Mouse (Mus musculus) hindbrain, embryonic 15.5 days (tissue): Measurements from ENCODE around the gene Fam227b. TPM values are rescaled to one million over a fixed set of nuclear protein-coding genes. Genes with fewer than 3 reads are reported as not detected.

ENCODE experiments used
- ATAC-seq: fragments of 200-750 bp; cut with Nextera tagmentation; 2 replicates; pipeline ENCODE4 v1.8.0; 2017; ENCODE audit warnings: low read depth, moderate number of reproducible peaks, moderate TSS enrichment; ENCODE audit not compliant: low FRiP score
- H3K27ac ChIP-seq: fragments of 300-500 bp; sonication (generic); replicated peaks from 2 replicates; pipeline ENCODE4 v1.5.1; 2015; ENCODE audit warnings: mild to moderate bottlenecking, inconsistent platforms
- H3K27me3 ChIP-seq: fragments of 300-500 bp; sonication (generic); 2 replicates; pipeline ENCODE4 v1.6.1; 2015; ENCODE audit warnings: control low read depth, inconsistent platforms
- H3K36me3 ChIP-seq: fragments of 300-500 bp; sonication (generic); 2 replicates; pipeline ENCODE4 v1.6.1; 2015; ENCODE audit warnings: control low read depth, inconsistent platforms
- H3K4me1 ChIP-seq: fragments of 300-500 bp; sonication (generic); replicated peaks from 2 replicates; pipeline ENCODE4 v1.6.1; 2015; ENCODE audit warnings: control low read depth, inconsistent platforms
- H3K4me2 ChIP-seq: fragments of 300-500 bp; sonication (generic); 2 replicates; pipeline ENCODE4 v1.6.1; 2015; ENCODE audit warnings: moderate library complexity, mild to moderate bottlenecking, inconsistent platforms
- H3K4me3 ChIP-seq: fragments of 300-500 bp; sonication (generic); 2 replicates; pipeline ENCODE4 v1.5.1; 2015; ENCODE audit warnings: mild to moderate bottlenecking, inconsistent platforms
- H3K9ac ChIP-seq: fragments of 300-500 bp; sonication (generic); 2 replicates; pipeline ENCODE4 v1.6.1; 2015; ENCODE audit warnings: inconsistent platforms
- H3K9me3 ChIP-seq: fragments of 300-500 bp; sonication (generic); 2 replicates; pipeline ENCODE4 v1.6.1; 2016; ENCODE audit warnings: control low read depth, inconsistent platforms
- WGBS: fragments of 180-500 bp; shearing (Covaris S2); methylation state at CpG from one replicate; pipeline ENCODE4 v1.1.7; 2015; 5-methylcytosine and 5-hydroxymethylcytosine counted together
- polyA plus RNA-seq: library from polyadenylated mRNA; unstranded; fragments of >200 nt; fragmentation: Nextera tagmentation; extraction: Ambion mirVana; gene quantifications from 2 replicates; pipeline ENCODE4 v1.2.1, GENCODE M21; 2015

The Fam227b gene
- polyA plus RNA-seq: not detected in 2 replicates

GRCm38 (mm10) chr2:126151855-126152571, at the start of gene Fam227b, which contains the start of gene Dtwd1:
Gene Fam227b (minus strand): TSS chr2:126152004.
Gene Dtwd1 (plus strand): TSS chr2:126152141.
- Histone ChIP-seq H3K36me3 (peaks cover 5% of the 10 kb centered on the region; the same call in 1 of the 2 replicates), H3K9me3 (no peaks in the 10 kb centered on the region), H3K27me3 (no peaks in the 10 kb centered on the region), H3K9ac (peak within 1 kb of the TSS; percentile 85), H3K4me1 (peaks cover 12% of the 10 kb centered on the region), H3K4me2 (peak within 1 kb of the TSS; percentile 56), H3K4me3 (peak within 1 kb of the TSS; percentile 80), H3K27ac (peak within 1 kb of the TSS; percentile 91)
- peak; percentile 100 for ATAC-seq
- WGBS: under 1% methylated on average over 56 of the region's 57 CpGs

GRCm38 (mm10) chr2:126198971-126199370, 47.2 kb upstream of the Fam227b start:
- Histone ChIP-seq H3K36me3 (no peaks in the 10 kb centered on the region), H3K4me3 (no peak overlapping the region), H3K4me2 (no peak overlapping the region), H3K27ac (no peak overlapping the region), H3K9ac (no peak overlapping the region), H3K4me1 (no peaks in the 10 kb centered on the region), H3K27me3 (no peaks in the 10 kb centered on the region), H3K9me3 (no peaks in the 10 kb centered on the region)
- 94% methylated on average over 3 of the region's 3 CpGs for WGBS
- ATAC-seq: no peak

GRCm38 (mm10) chr2:126195631-126196356, 44.0 kb upstream of the Fam227b start:
- no peak for ATAC-seq
- no peak overlapping the region for H3K27ac ChIP-seq
- no peak overlapping the region for H3K9ac ChIP-seq
- no peaks in the 10 kb centered on the region for H3K36me3 ChIP-seq
- H3K9me3 ChIP-seq: no peaks in the 10 kb centered on the region
- no peaks in the 10 kb centered on the region for H3K27me3 ChIP-seq
- 70% methylated on average over 12 of the region's 12 CpGs for WGBS
- no peak overlapping the region for H3K4me2 ChIP-seq
- no peak overlapping the region for H3K4me3 ChIP-seq
- H3K4me1 ChIP-seq: no peaks in the 10 kb centered on the region

GRCm38 (mm10) chr2:126192129-126192528, 40.3 kb upstream of the Fam227b start:
- Histone ChIP-seq H3K9ac (no peak overlapping the region), H3K4me3 (no peak overlapping the region), H3K9me3 (no peaks in the 10 kb centered on the region), H3K4me2 (no peak overlapping the region), H3K27me3 (no peaks in the 10 kb centered on the region), H3K27ac (no peak overlapping the region), H3K36me3 (no peaks in the 10 kb centered on the region), H3K4me1 (no peaks in the 10 kb centered on the region)
- no peak for ATAC-seq
- WGBS: 89% methylated on average over 2 of the region's 2 CpGs

- no peaks in the 10 kb centered on the region for H3K9me3 ChIP-seq
- 75% methylated on average over 4 of the region's 4 CpGs for WGBS
- H3K27ac ChIP-seq: no peak overlapping the region
- no peak overlapping the region for H3K4me2 ChIP-seq
- no peaks in the 10 kb centered on the region for H3K4me1 ChIP-seq
- H3K36me3 ChIP-seq: no peaks in the 10 kb centered on the region
- H3K9ac ChIP-seq: no peak overlapping the region
- H3K4me3 ChIP-seq: no peak overlapping the region
- ATAC-seq: no peak
- no peaks in the 10 kb centered on the region for H3K27me3 ChIP-seq
Measured at GRCm38 (mm10) chr2:126191306-126191705, 39.5 kb upstream of the Fam227b start.

- H3K4me2 ChIP-seq: no peak overlapping the region
- H3K4me1 ChIP-seq: no peaks in the 10 kb centered on the region
- H3K9me3 ChIP-seq: no peaks in the 10 kb centered on the region
- no peak overlapping the region for H3K9ac ChIP-seq
- H3K36me3 ChIP-seq: no peaks in the 10 kb centered on the region
- no peak overlapping the region for H3K27ac ChIP-seq
- no peak overlapping the region for H3K4me3 ChIP-seq
- H3K27me3 ChIP-seq: no peaks in the 10 kb centered on the region
- WGBS: 93% methylated on average over 1 of the region's 1 CpGs
- ATAC-seq: no peak
Measured at GRCm38 (mm10) chr2:126171427-126171826, 19.6 kb upstream of the Fam227b start.

- no peak overlapping the region for H3K4me3 ChIP-seq
- ATAC-seq: no peak
- H3K36me3 ChIP-seq: peaks cover 8% of the 10 kb centered on the region
- H3K4me1 ChIP-seq: no peaks in the 10 kb centered on the region
- H3K9ac ChIP-seq: no peak overlapping the region
- H3K9me3 ChIP-seq: no peaks in the 10 kb centered on the region
- WGBS: 85% methylated on average over 8 of the region's 8 CpGs
- H3K27ac ChIP-seq: no peak overlapping the region
- no peak overlapping the region for H3K4me2 ChIP-seq
- H3K27me3 ChIP-seq: no peaks in the 10 kb centered on the region
Measured at GRCm38 (mm10) chr2:126166848-126167617, 15.2 kb upstream of the Fam227b start.

GRCm38 (mm10) chr2:126166335-126166734, 14.5 kb upstream of the Fam227b start:
- ATAC-seq: no peak
- no peaks in the 10 kb centered on the region for H3K9me3 ChIP-seq
- H3K4me3 ChIP-seq: no peak overlapping the region
- H3K36me3 ChIP-seq: peaks cover 15% of the 10 kb centered on the region
- no peak overlapping the region for H3K9ac ChIP-seq
- no peak overlapping the region for H3K27ac ChIP-seq
- no peaks in the 10 kb centered on the region for H3K4me1 ChIP-seq
- no peak overlapping the region for H3K4me2 ChIP-seq
- no peaks in the 10 kb centered on the region for H3K27me3 ChIP-seq

GRCm38 (mm10) chr2:126165277-126166018, 13.6 kb upstream of the Fam227b start:
- H3K4me2 ChIP-seq: no peak overlapping the region
- no peaks in the 10 kb centered on the region for H3K27me3 ChIP-seq
- H3K4me1 ChIP-seq: no peaks in the 10 kb centered on the region
- no peaks in the 10 kb centered on the region for H3K9me3 ChIP-seq
- H3K4me3 ChIP-seq: no peak overlapping the region
- peaks cover 24% of the 10 kb centered on the region for H3K36me3 ChIP-seq
- WGBS: 92% methylated on average over 5 of the region's 5 CpGs
- no peak overlapping the region for H3K27ac ChIP-seq
- ATAC-seq: no peak
- no peak overlapping the region for H3K9ac ChIP-seq

GRCm38 (mm10) chr2:126147723-126148122, 4.1 kb downstream of the Fam227b start:
- Histone ChIP-seq H3K27me3 (no peaks in the 10 kb centered on the region), H3K4me1 (peaks cover 1% of the 10 kb centered on the region), H3K9me3 (no peaks in the 10 kb centered on the region), H3K4me3 (no peak overlapping the region), H3K27ac (no peak overlapping the region), H3K9ac (no peak overlapping the region), H3K4me2 (no peak overlapping the region), H3K36me3 (no peaks in the 10 kb centered on the region)
- ATAC-seq: no peak

GRCm38 (mm10) chr2:126094616-126095015, 57.2 kb downstream of the Fam227b start:
- no peak for ATAC-seq
- H3K4me3 ChIP-seq: no peak overlapping the region
- H3K27me3 ChIP-seq: no peaks in the 10 kb centered on the region
- 87% methylated on average over 4 of the region's 4 CpGs for WGBS
- no peak overlapping the region for H3K27ac ChIP-seq
- no peaks in the 10 kb centered on the region for H3K4me1 ChIP-seq
- H3K36me3 ChIP-seq: no peaks in the 10 kb centered on the region
- H3K4me2 ChIP-seq: no peak overlapping the region
- H3K9ac ChIP-seq: no peak overlapping the region
- H3K9me3 ChIP-seq: no peaks in the 10 kb centered on the region
